Comparison of ENCODE assay signal across 20 mouse cellular contexts in genomic region chr15:79473638-79474355, GRCm38 (mm10). TPM values are rescaled to one million over a fixed set of nuclear protein-coding genes. Genes with fewer than 3 reads are reported as not detected.
A peak's percentile ranks its signal among the peaks of the same experiment; 100 is the strongest.
DNase-seq lines count a peak whose midpoint lies in the region; TF ChIP-seq lines count a peak whose summit lies in the region.
"Had no signal": no experiment of that assay in that cellular context is flagged by ENCODE, and none has a peak within 500 bp of the region (broad histone marks: within the 10 kb centered on the region; RNA-seq: fewer than 3 reads in every experiment).

No protein-coding gene starts in this region.

- no peaks in the 10 kb centered on the region for H3K27me3 ChIP-seq in kidney, adult 2 months (replicated peaks; ENCODE audit: control insufficient read depth, insufficient read depth, low read length)
- H3K27me3 ChIP-seq: liver, embryonic 15.5 days had no signal

- TF ChIP-seq CTCF in kidney, adult 2 months (conservative IDR thresholded peaks at IDR 0.05; ENCODE audit: insufficient read depth, insufficient read length, low read depth, low read length), result 0 out of 2 replicates have a peak, but pooled peaks have one; percentile 9

- DNase-seq in kidney, adult 2 months, result no peak
- no peak for DNase-seq in kidney, postnatal 14 days
- DNase-seq in lung, postnatal 36 days, result peak; percentile 10
- no peak for DNase-seq in lung, postnatal 4 days
- peak; percentile 58 for DNase-seq in ES-CJ7 (ENCODE audit: low read depth, low spot score)
- peak; percentile 49 for DNase-seq in induced T-regulatory cell, adult 2 months (ENCODE audit: low read depth)
- DNase-seq in adrenal gland, postnatal 10 days, result no peak
- DNase-seq: adrenal gland, postnatal 25 days; cerebellum, adult 9-10 months; heart, adult 18-20 months; heart, postnatal 10 days; left cerebral cortex, postnatal 4 days; midbrain, embryonic 14.5 days; right cerebral cortex, postnatal 14 days; thymus, adult 18-20 months had no signal

- H3K4me1 ChIP-seq in kidney, adult 2 months (ENCODE audit: control insufficient read depth, insufficient read depth, low read length), result no peaks in the 10 kb centered on the region
- H3K4me1 ChIP-seq: liver, embryonic 15.5 days had no signal

- H3K27ac ChIP-seq in kidney, adult 2 months (ENCODE audit: insufficient read depth, low read depth, low read length), result no peak overlapping the region
- H3K27ac ChIP-seq: embryonic facial prominence, embryonic 15.5 days; hindbrain, embryonic 14.5 days; kidney, embryonic 15.5 days; liver, embryonic 15.5 days had no signal

- 57% methylated on average over 12 of the region's 12 CpGs for WGBS in kidney, adult 2 months

- no peak overlapping the region for H3K4me3 ChIP-seq in kidney, adult 2 months (ENCODE audit: insufficient read depth, low read depth, low read length)
- H3K4me3 ChIP-seq: embryonic facial prominence, embryonic 15.5 days; kidney, embryonic 15.5 days; liver, embryonic 15.5 days had no signal

- no peak for TF ChIP-seq POLR2A in kidney, adult 2 months (IDR thresholded peaks at IDR 0.05; ENCODE audit: low read depth, low read length)

- H3K36me3 ChIP-seq in kidney, adult 2 months (ENCODE audit: control insufficient read depth, insufficient read depth, low read length), result no peaks in the 10 kb centered on the region
- H3K36me3 ChIP-seq: embryonic facial prominence, embryonic 15.5 days; kidney, embryonic 15.5 days; liver, embryonic 15.5 days had no signal

RNA-seq across cellular contexts. Expression of gene Csnk1e, which starts 18.4 kb away (rescaled TPM):
- polyA plus RNA-seq in kidney, adult 2 months (2012; rRNA removed), result 31.5 and 34.9 TPM in 2 replicates
- 10 to 100 TPM; 65.7 to 77.7 TPM for total RNA-seq in adrenal gland, postnatal 10 days (2021)

RNA-seq across cellular contexts. Expression of gene Kcnj4, which starts 31.2 kb away (rescaled TPM):
- polyA plus RNA-seq in kidney, adult 2 months (2012; rRNA removed), result 0.05 and 0.08 TPM in 2 replicates
- under 1 TPM in 1 of 2 experiments, not detected in 1; 0.24 TPM for total RNA-seq in adrenal gland, postnatal 10 days (2021)
- polyA plus RNA-seq: forebrain, embryonic 11.5 days; hindbrain, embryonic 14.5 days; liver, embryonic 15.5 days; midbrain, embryonic 14.5 days had no signal

RNA-seq across cellular contexts. Expression of gene Kdelr3, which starts 42.4 kb away (rescaled TPM):
- polyA plus RNA-seq in kidney, adult 2 months (2012; rRNA removed), result 5.9 and 7.8 TPM in 2 replicates
- total RNA-seq in adrenal gland, postnatal 10 days (2021), result 10 to 100 TPM; 11.4 to 13.2 TPM

Comparison
In these comparisons a context has a peak if more than half of its experiments do, and no peak if none do; other contexts are left out.
1. DNase-seq: peak in lung, postnatal 36 days (single experiment), ES-CJ7 (single experiment) and induced T-regulatory cell, adult 2 months (single experiment); none in kidney, adult 2 months (single experiment), kidney, postnatal 14 days (single experiment), lung, postnatal 4 days (0 of 2) and adrenal gland, postnatal 10 days (single experiment).